Mouse (Mus musculus): ENCODE results near the gene Bmper. TPM values are rescaled to one million over a fixed set of nuclear protein-coding genes. Genes with fewer than 3 reads are reported as not detected.

Bmper gene
- polyA plus RNA-seq, 1 experiment from 2014 or later = 7.5 TPM

DNA sequence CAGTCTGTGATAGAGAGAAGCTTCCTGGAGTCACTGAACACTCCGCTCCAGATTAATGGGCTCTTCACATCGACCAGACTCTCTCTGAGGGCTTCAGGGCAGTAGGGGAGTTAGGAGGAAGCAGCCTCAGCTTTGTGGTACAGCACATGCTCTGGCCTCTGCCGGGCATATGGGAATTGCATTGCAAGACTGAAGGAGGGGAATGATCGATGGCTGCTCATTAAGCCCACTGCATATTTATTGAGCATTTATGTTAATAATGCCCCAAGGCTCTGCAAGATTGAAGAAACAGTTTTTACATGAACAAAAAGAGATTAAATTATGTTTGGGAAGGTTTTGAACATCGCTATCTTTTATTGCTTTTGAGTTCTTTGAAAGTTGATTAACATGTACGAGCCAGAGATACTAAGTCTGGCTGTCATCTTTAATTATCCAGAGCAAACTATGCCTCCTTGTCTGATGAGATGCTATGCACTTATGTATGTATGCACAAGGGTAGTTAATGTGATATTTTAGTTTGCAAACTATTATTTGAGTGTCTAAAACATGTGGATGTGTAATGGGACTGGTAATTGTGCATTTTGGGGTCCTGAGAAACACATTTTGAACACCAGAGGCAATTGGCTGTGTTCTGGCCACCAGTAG is 13.9 kb downstream of the Bmper start:
- H3K27ac ChIP-seq (replicated peaks) = no peak overlapping the region
- ATAC-seq (ENCODE audit: low read depth) = peak; percentile 71; the same call in 1 of the 2 replicates
- H3K4me2 ChIP-seq = no peak overlapping the region
- WGBS = 33% methylated on average over 6 of the region's 6 CpGs
- no peaks in the 10 kb centered on the region for H3K36me3 ChIP-seq
- peaks cover 30% of the 10 kb centered on the region for H3K4me1 ChIP-seq (replicated peaks)
- H3K9me3 ChIP-seq = no peaks in the 10 kb centered on the region
- no peak overlapping the region for H3K4me3 ChIP-seq
- H3K9ac ChIP-seq = no peak overlapping the region
- no peaks in the 10 kb centered on the region for H3K27me3 ChIP-seq

DNA sequence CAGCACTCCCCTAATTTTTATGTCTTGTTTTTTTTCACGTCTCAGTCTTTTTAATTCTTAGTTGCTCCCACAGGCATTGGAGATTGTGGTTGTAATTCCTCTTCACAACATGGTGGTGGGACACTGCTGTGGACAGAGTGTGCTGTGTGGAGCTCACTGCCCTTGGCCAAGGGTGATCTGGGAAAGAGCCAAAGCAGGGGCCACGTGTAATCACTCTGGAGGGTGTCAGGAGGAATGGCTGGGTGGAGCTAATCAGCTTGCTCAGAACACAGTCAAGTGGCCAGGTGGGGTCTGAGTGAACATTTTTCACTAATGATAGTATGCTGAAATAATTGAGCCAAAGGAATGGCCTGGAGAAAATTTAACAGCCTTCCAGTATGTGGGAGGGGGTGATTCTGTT is 16.1 kb downstream of the Bmper start:
- no peak overlapping the region for H3K27ac ChIP-seq (replicated peaks)
- H3K9me3 ChIP-seq = no peaks in the 10 kb centered on the region
- no peaks in the 10 kb centered on the region for H3K36me3 ChIP-seq
- H3K9ac ChIP-seq = no peak overlapping the region
- H3K4me1 ChIP-seq (replicated peaks) = peaks cover 32% of the 10 kb centered on the region
- 50% methylated on average over 2 of the region's 2 CpGs for WGBS
- no peak overlapping the region for H3K4me2 ChIP-seq
- ATAC-seq (ENCODE audit: low read depth) = no peak
- no peak overlapping the region for H3K4me3 ChIP-seq
- H3K27me3 ChIP-seq = no peaks in the 10 kb centered on the region

DNA sequence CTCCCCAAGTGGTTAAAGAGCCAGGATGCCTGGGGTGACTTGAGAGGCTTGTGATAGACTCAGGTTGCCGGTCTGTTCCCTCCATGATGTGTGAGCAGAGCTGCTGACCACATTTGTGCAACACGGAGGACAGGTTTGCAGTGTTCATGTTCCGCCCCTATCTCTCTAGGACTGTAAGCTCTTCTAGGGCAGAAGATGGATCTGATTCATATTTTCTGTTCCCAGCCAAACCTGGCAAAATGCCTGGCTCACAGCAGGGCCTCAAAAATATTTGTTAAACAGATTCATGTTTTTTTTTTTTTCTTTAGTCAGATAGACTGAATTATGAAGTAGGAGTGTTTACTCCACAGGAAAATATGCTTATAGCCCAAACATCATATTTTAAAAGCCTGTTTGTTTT is 20.0 kb downstream of the Bmper start:
- Histone ChIP-seq H3K27ac (replicated peaks) (no peak overlapping the region), H3K4me1 (replicated peaks) (0 out of 2 replicates have a peak, but pooled peaks cover 11% of the 10 kb centered on the region), H3K4me3 (no peak overlapping the region), H3K9me3 (no peaks in the 10 kb centered on the region), H3K36me3 (no peaks in the 10 kb centered on the region), H3K9ac (no peak overlapping the region), H3K27me3 (peaks cover 10% of the 10 kb centered on the region), H3K4me2 (no peak overlapping the region)
- no peak for ATAC-seq (ENCODE audit: low read depth)
- 67% methylated on average over 3 of the region's 3 CpGs for WGBS

DNA sequence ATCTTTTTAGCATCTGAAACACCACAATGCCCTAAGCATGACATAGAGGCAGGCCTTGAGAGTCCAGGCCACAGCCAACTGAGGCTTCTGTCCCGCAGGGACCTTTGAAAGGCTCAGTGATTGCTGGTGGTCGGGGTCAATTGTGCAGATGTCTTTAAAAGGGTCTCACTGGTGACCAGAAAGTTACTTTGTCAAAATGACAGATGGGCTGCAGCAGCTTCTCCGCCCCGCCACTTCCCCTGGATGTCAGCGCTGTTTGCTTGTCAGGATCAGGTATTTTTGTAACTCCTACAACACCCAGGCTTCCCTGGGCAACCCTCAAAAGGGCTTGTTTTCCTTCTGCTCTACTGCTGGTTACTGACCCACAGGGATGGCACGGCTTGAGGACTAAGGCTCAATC is 21.0 kb downstream of the Bmper start:
- Histone ChIP-seq H3K9me3 (no peaks in the 10 kb centered on the region), H3K9ac (no peak overlapping the region), H3K4me1 (replicated peaks) (0 out of 2 replicates have a peak, but pooled peaks cover 8% of the 10 kb centered on the region), H3K27ac (replicated peaks) (no peak overlapping the region), H3K36me3 (no peaks in the 10 kb centered on the region), H3K4me2 (no peak overlapping the region), H3K4me3 (no peak overlapping the region), H3K27me3 (peaks cover 10% of the 10 kb centered on the region)
- WGBS = 35% methylated on average over 6 of the region's 6 CpGs
- ATAC-seq (ENCODE audit: low read depth) = no peak

DNA sequence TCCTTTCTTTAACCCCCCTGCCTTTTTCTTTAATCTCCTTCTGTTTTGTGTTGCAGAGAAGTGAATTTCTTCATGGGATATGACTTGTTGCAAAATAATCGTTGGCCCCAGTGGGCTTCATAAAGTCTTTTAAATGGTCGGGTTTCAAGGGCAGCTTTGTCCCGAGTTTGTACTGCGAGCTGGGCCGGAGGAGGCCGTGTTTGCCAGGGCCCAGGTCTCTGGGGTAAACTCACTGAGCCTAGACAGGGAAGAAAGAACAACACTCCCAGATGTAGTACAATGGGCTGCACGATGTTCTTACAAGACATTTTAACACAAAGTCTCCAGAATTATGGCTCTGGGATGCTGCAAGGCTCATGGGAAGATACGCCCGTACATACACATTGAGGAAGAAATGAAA is 23.5 kb downstream of the Bmper start:
- no peak for ATAC-seq (ENCODE audit: low read depth)
- H3K9me3 ChIP-seq = no peaks in the 10 kb centered on the region
- no peaks in the 10 kb centered on the region for H3K36me3 ChIP-seq
- H3K27ac ChIP-seq (replicated peaks) = no peak overlapping the region
- 51% methylated on average over 9 of the region's 9 CpGs for WGBS
- no peak overlapping the region for H3K4me2 ChIP-seq
- H3K4me1 ChIP-seq (replicated peaks) = 0 out of 2 replicates have a peak, but pooled peaks cover 8% of the 10 kb centered on the region
- H3K9ac ChIP-seq = no peak overlapping the region
- peaks cover 10% of the 10 kb centered on the region for H3K27me3 ChIP-seq
- H3K4me3 ChIP-seq = no peak overlapping the region

DNA sequence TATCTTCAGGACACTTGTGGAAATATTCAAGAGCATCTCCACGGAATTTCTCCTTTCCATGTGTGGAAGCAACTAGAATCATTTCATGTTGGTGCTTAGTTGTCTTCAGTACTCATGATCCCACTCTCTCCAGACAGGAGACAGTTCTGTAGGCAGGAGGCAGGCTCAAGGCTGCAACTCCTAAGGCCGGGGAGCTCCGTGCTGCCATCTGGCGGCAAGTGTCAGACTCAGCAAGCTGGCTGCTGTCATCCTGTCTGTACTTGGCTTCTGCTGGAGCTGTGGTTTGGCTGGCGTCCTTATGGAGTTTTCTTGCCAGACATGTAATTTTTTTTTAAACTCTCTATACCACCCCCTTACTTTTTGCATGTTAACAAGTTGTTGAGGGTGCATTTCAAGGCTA is 27.1 kb downstream of the Bmper start:
- Histone ChIP-seq H3K4me3 (no peak overlapping the region), H3K27me3 (peaks cover 10% of the 10 kb centered on the region), H3K9ac (no peak overlapping the region), H3K36me3 (no peaks in the 10 kb centered on the region), H3K4me1 (replicated peaks) (peaks cover 29% of the 10 kb centered on the region), H3K9me3 (no peaks in the 10 kb centered on the region), H3K27ac (replicated peaks) (no peak overlapping the region), H3K4me2 (no peak overlapping the region)
- WGBS = 4% methylated on average over 5 of the region's 5 CpGs
- ATAC-seq (ENCODE audit: low read depth) = peak; percentile 66; the same call in 1 of the 2 replicates

DNA sequence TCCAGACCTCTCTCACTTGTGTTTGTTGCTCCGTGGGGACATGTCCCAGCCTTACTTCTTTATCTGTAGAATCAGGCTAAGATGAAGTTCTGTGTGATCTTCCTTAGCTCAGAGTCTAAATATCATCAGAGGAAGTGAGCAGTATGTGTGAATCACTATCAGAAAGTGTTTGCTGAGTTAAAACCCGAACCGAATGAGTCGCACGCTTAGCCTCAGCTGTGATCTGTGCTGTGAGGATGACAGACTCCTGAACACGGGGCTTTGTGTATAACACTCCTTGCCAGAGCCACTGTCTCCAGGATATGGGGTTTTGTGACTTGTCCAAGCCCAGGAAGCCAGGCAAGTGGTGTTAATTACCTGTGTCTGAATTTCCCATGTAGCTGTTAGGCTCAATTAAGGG is 28.1 kb downstream of the Bmper start:
- H3K9me3 ChIP-seq = no peaks in the 10 kb centered on the region
- peaks cover 30% of the 10 kb centered on the region for H3K4me1 ChIP-seq (replicated peaks)
- no peak overlapping the region for H3K9ac ChIP-seq
- no peaks in the 10 kb centered on the region for H3K36me3 ChIP-seq
- H3K4me3 ChIP-seq = no peak overlapping the region
- 88% methylated on average over 6 of the region's 6 CpGs for WGBS
- no peak for ATAC-seq (ENCODE audit: low read depth)
- H3K27me3 ChIP-seq = peaks cover 5% of the 10 kb centered on the region; the same call in 1 of the 2 replicates
- no peak overlapping the region for H3K4me2 ChIP-seq
- H3K27ac ChIP-seq (replicated peaks) = no peak overlapping the region

DNA sequence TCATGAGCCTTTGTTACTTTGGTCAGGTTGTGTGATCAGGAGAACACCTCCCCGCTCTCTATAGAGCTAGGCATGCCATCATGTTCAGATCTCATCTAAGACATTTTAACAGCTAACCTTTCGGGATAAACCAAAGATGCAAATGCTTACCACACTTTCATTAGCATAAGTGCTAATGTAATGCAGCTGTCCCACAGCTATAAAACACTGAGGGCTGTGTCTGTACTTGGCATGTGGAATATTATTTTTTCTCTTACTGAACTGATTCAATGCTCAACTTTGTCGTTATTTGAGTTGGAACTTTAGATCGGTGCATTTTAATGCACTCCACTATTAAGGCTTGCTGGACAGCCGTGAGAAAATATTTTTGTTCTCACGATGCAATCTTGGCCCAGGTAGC is 30.7 kb downstream of the Bmper start:
- no peak overlapping the region for H3K4me2 ChIP-seq
- H3K4me3 ChIP-seq = no peak overlapping the region
- no peaks in the 10 kb centered on the region for H3K36me3 ChIP-seq
- H3K9ac ChIP-seq = no peak overlapping the region
- H3K27me3 ChIP-seq = no peaks in the 10 kb centered on the region
- no peak for ATAC-seq (ENCODE audit: low read depth)
- H3K27ac ChIP-seq (replicated peaks) = no peak overlapping the region
- H3K9me3 ChIP-seq = no peaks in the 10 kb centered on the region
- H3K4me1 ChIP-seq (replicated peaks) = peaks cover 26% of the 10 kb centered on the region
- WGBS = 71% methylated on average over 6 of the region's 6 CpGs

DNA sequence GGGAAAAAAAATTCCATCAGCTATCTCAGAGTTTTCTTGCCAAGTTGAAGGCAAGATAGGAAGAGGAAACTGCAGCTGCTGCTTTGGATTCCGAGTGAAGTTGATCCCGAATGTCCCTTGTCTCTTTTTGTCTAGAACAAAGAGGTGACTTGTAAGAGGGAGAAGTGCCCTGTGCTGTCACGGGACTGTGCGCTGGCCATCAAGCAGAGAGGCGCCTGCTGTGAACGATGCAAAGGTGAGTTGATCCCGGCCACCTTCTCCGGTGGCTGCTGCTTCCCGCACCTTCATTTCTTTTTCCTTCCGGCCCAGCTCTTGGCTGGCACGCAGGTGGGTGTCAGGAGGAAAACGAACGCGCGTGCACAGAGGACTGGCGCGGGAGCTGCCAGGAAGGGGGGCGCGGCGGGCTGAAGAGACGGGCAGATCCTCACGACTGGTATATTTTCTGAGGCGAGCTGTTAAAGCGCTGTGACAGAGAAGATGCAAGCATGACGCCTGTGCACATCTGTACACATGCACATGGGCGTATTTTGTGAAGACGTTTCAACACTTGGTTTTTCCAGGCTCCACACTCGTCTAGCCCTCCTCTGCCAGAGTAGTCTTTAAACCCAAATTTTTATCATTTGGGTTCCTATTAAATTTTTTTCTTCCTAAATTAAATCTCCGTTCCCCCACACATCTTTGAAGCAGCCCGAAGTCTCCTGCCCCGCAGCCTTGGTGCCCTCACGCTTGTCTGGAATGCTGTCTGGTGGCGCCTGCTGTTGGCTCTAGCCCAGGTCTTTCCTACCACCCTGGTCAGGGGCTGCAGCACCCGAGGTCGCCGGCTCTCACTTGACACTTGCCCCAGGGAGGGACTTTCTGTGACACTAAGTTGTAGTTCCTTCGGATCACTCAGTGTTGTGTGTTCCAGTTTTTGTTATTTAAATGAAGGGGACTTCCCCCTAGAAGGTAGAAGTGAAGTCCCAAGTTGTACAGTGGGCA is 31.6 kb downstream of the Bmper start:
- no peak overlapping the region for H3K27ac ChIP-seq (replicated peaks)
- H3K36me3 ChIP-seq = 0 out of 2 replicates have a peak, but pooled peaks cover 4% of the 10 kb centered on the region
- peak; percentile 55; the same call in 1 of the 2 replicates for ATAC-seq (ENCODE audit: low read depth)
- H3K4me2 ChIP-seq = peak overlapping the region; percentile 53
- no peaks in the 10 kb centered on the region for H3K9me3 ChIP-seq
- peaks cover 26% of the 10 kb centered on the region for H3K4me1 ChIP-seq (replicated peaks)
- peak overlapping the region; percentile 41 for H3K9ac ChIP-seq
- WGBS = 38% methylated on average over 37 of the region's 37 CpGs
- no peaks in the 10 kb centered on the region for H3K27me3 ChIP-seq
- peak overlapping the region; percentile 27 for H3K4me3 ChIP-seq

DNA sequence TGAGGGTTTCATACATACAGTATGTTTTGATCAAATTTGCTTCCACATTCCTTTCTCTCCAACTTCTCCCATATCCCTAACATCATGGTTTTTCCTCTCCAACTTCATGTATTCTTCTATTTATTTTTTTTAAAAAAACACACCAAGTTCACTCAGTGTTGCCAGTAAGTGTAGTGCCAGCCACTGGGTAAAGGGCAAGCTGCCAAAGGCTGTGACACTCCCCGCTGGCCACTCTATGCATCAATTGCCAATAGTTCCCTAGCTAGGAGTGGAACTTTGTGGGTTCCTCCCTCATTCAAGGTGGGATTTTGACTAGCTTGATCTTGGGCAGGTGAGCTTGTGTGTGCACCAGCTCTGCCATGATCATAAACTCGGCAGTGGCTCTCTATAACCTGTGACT is 33.0 kb downstream of the Bmper start:
- no peak overlapping the region for H3K4me2 ChIP-seq
- H3K27me3 ChIP-seq = no peaks in the 10 kb centered on the region
- 92% methylated on average over 2 of the region's 2 CpGs for WGBS
- H3K4me1 ChIP-seq (replicated peaks) = peaks cover 26% of the 10 kb centered on the region
- no peak for ATAC-seq (ENCODE audit: low read depth)
- H3K4me3 ChIP-seq = no peak overlapping the region
- H3K9ac ChIP-seq = no peak overlapping the region
- H3K36me3 ChIP-seq = 0 out of 2 replicates have a peak, but pooled peaks cover 4% of the 10 kb centered on the region
- no peak overlapping the region for H3K27ac ChIP-seq (replicated peaks)
- no peaks in the 10 kb centered on the region for H3K9me3 ChIP-seq

DNA sequence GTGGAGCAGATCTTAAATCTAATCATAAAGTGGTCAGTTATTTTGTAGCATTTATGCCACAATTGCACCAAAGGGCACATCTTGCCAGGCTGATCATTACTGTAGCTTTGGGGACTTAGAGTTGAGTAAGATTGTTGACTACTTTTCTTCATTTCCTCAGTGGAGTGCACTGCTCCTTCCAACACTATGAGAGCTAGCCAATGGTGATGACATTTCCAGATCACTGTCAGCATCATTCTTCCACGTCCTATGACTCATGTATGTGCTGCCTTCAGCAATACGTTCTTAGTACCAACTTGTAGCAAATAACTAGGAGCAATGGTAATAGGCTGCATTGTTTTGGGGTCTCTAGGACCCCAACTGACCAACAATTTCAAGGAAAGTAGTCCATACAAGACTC is 33.7 kb downstream of the Bmper start:
- 0 out of 2 replicates have a peak, but pooled peaks cover 4% of the 10 kb centered on the region for H3K36me3 ChIP-seq

DNA sequence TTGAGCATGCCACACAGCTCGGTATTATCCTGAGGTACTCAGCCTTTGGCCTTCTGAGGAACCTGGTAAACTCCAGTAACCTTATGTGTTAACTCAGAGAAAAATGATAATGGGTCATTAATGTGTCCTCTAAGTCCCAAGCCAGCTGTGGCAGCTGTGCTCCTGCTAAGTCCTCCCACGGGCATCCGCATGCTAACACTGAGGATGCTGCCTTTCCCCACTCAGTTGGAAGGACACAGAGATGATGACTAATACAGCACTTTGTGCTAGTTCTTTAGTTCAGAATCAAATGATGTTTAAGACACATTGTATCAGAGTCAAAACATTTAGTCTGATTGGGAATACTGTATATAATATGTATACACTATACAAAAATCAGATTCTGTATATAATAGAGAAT is 39.0 kb downstream of the Bmper start:
- WGBS = 83% methylated on average over 3 of the region's 3 CpGs
- Histone ChIP-seq H3K4me3 (no peak overlapping the region), H3K9me3 (no peaks in the 10 kb centered on the region), H3K4me1 (replicated peaks) (no peaks in the 10 kb centered on the region), H3K27ac (replicated peaks) (no peak overlapping the region), H3K4me2 (no peak overlapping the region), H3K27me3 (no peaks in the 10 kb centered on the region), H3K36me3 (0 out of 2 replicates have a peak, but pooled peaks cover 4% of the 10 kb centered on the region), H3K9ac (no peak overlapping the region)
- ATAC-seq (ENCODE audit: low read depth) = no peak

More for the DNA sequence above, 33.7 kb downstream of the Bmper start:
- WGBS = 81% methylated on average over 2 of the region's 2 CpGs
- no peak overlapping the region for H3K4me2 ChIP-seq
- H3K9ac ChIP-seq = no peak overlapping the region
- no peaks in the 10 kb centered on the region for H3K27me3 ChIP-seq
- H3K4me3 ChIP-seq = no peak overlapping the region
- H3K4me1 ChIP-seq (replicated peaks) = peaks cover 26% of the 10 kb centered on the region
- no peak overlapping the region for H3K27ac ChIP-seq (replicated peaks)
- H3K9me3 ChIP-seq = no peaks in the 10 kb centered on the region
- no peak for ATAC-seq (ENCODE audit: low read depth)

Data from neural tube, embryonic 13.5 days (tissue).